Comparison of ENCODE assay signal across 10 mouse cellular contexts in genomic region chr1:34290321-34290720, GRCm38 (mm10).
A peak's percentile ranks its signal among the peaks of the same experiment; 100 is the strongest.
DNase-seq lines count a peak whose midpoint lies in the region; ATAC-seq and TF ChIP-seq lines count a peak whose summit lies in the region.
"Had no signal": no experiment of that assay in that cellular context is flagged by ENCODE, and none has a peak within 500 bp of the region (broad histone marks: within the 10 kb centered on the region; RNA-seq: fewer than 3 reads in every experiment).

No protein-coding gene starts in this region.

- H3K9ac ChIP-seq in hindbrain, postnatal 0 days (replicated peaks; ENCODE audit: low read length), result no peak overlapping the region
- H3K9ac ChIP-seq: midbrain, embryonic 12.5 days had no signal

- intact Hi-C loops in heart, postnatal 14 days (cut with DNase I), result no loop called here

- WGBS in hindbrain, postnatal 0 days, result 90% methylated on average over 12 of the region's 12 CpGs

- H3K27me3 ChIP-seq in hindbrain, postnatal 0 days (ENCODE audit: insufficient read depth, low read length), result no peaks in the 10 kb centered on the region
- H3K27me3 ChIP-seq: midbrain, embryonic 12.5 days had no signal

- no peak overlapping the region for H3K4me2 ChIP-seq in hindbrain, postnatal 0 days (ENCODE audit: low read depth, low read length)
- H3K4me2 ChIP-seq: midbrain, embryonic 12.5 days had no signal

- ATAC-seq in hindbrain, postnatal 0 days, result no peak

- no peak overlapping the region for H3K27ac ChIP-seq in hindbrain, postnatal 0 days
- H3K27ac ChIP-seq: kidney, postnatal 0 days; midbrain, embryonic 12.5 days had no signal

- no peaks in the 10 kb centered on the region for H3K9me3 ChIP-seq in hindbrain, postnatal 0 days (ENCODE audit: low read length)
- H3K9me3 ChIP-seq: G1E; midbrain, embryonic 12.5 days had no signal

- TF ChIP-seq CTCF in hindbrain, postnatal 0 days (IDR thresholded peaks at IDR 0.05; ENCODE audit: low read depth), result no peak

- H3K4me1 ChIP-seq in hindbrain, postnatal 0 days (ENCODE audit: insufficient read depth, low read length), result no peaks in the 10 kb centered on the region
- H3K4me1 ChIP-seq: midbrain, embryonic 12.5 days had no signal

- DNase-seq in lung, adult 18-20 months, result peak; percentile 44 to 55
- DNase-seq in lung, postnatal 10 days, result no peak
- peak; percentile 59 for DNase-seq in gastrocnemius, postnatal 25 days
- peak; percentile 61 to 69 for DNase-seq in heart, postnatal 14 days
- peak; percentile 19 to 50 for DNase-seq in spleen, postnatal 36 days (ENCODE audit: low spot score in 2 of 2)
- no peak for DNase-seq in hindbrain, postnatal 0 days (ENCODE audit: low spot score)
- DNase-seq in frontal cortex, postnatal 10 days (ENCODE audit: low spot score in 2 of 2), result no peak

- H3K36me3 ChIP-seq in hindbrain, postnatal 0 days (ENCODE audit: insufficient read depth, low read length), result peaks cover 60% of the 10 kb centered on the region
- H3K36me3 ChIP-seq: G1E had no signal

- H3K4me3 ChIP-seq in hindbrain, postnatal 0 days (ENCODE audit: low read length), result no peak overlapping the region
- H3K4me3 ChIP-seq: midbrain, embryonic 12.5 days had no signal

Comparison
In these comparisons a context has a peak if more than half of its experiments do, and no peak if none do; other contexts are left out.
1. DNase-seq: peak in lung, adult 18-20 months (2 of 2), gastrocnemius, postnatal 25 days (single experiment), heart, postnatal 14 days (2 of 2) and spleen, postnatal 36 days (2 of 2); none in lung, postnatal 10 days (single experiment), hindbrain, postnatal 0 days (single experiment) and frontal cortex, postnatal 10 days (0 of 2).